In the genomic region with DNA sequence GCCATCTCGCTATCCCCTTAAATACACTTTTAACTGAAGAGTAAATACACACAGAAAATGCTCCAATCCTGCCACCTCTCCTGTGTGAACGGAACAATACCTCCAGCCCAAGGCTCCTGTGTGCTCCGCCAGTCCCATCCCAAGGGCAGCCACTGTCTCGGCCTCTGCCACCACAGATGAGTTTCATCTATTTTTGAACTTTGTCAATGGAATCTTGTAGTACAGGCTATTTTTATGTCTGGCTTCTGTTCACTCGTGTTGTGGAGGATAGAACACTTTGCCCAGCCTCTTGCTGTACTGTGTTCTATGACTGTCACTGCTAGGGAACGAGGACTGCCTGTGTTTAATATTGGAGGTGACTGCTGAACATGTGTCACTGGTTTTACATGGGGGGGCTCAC, we compare ENCODE assay signal across 26 mouse cellular contexts. TPM values are rescaled to one million over a fixed set of nuclear protein-coding genes. Genes with fewer than 3 reads are reported as not detected.
DNase-seq lines count a peak whose midpoint lies in the region; ATAC-seq and TF ChIP-seq lines count a peak whose summit lies in the region.
"Had no signal": no experiment of that assay in that cellular context is flagged by ENCODE, and none has a peak within 500 bp of the region (broad histone marks: within the 10 kb centered on the region; RNA-seq: fewer than 3 reads in every experiment).

No protein-coding gene starts in this region.

- no peak overlapping the region for H3K4me2 ChIP-seq in heart, embryonic 13.5 days
- H3K4me2 ChIP-seq in heart, postnatal 0 days (ENCODE audit: low read depth, low read length) = no peak overlapping the region
- H3K4me2 ChIP-seq: forebrain, embryonic 13.5 days; hindbrain, embryonic 13.5 days; intestine, embryonic 15.5 days; kidney, embryonic 15.5 days had no signal

- H3K27me3 ChIP-seq in heart, adult 2 months (ENCODE audit: control insufficient read depth, insufficient read depth, low read length) = no peaks in the 10 kb centered on the region
- no peaks in the 10 kb centered on the region for H3K27me3 ChIP-seq in heart, embryonic 13.5 days (replicated peaks)
- no peaks in the 10 kb centered on the region for H3K27me3 ChIP-seq in heart, postnatal 0 days (ENCODE audit: control insufficient read depth, insufficient read depth, low read length)
- H3K27me3 ChIP-seq: CH12.LX; forebrain, embryonic 13.5 days; hindbrain, embryonic 13.5 days; intestine, embryonic 15.5 days; kidney, embryonic 15.5 days; Patski had no signal

- no peak overlapping the region for H3K4me3 ChIP-seq in gastrocnemius, adult 2 months
- H3K4me3 ChIP-seq in heart, adult 2 months = no peak overlapping the region
- H3K4me3 ChIP-seq in heart, embryonic 13.5 days = no peak overlapping the region
- H3K4me3 ChIP-seq in heart, postnatal 0 days (ENCODE audit: low read depth, low read length) = no peak overlapping the region
- H3K4me3 ChIP-seq: forebrain, embryonic 10.5 days; forebrain, embryonic 13.5 days; hindbrain, embryonic 10.5 days; hindbrain, embryonic 13.5 days; intestine, embryonic 15.5 days; kidney, embryonic 15.5 days had no signal

- intact Hi-C loops in gastrocnemius, adult 2 months (cut with DNase I) = no loop called here
- intact Hi-C loops in heart, adult 2 months (cut with DNase I) = no loop called here
- intact Hi-C loops in heart, postnatal 14 days (cut with DNase I) = no loop called here
- intact Hi-C loops in heart, postnatal 25 days (cut with DNase I) = no loop called here

- H3K9ac ChIP-seq in heart, adult 2 months (ENCODE audit: low read depth, low read length) = no peak overlapping the region
- H3K9ac ChIP-seq in heart, embryonic 13.5 days = no peak overlapping the region
- H3K9ac ChIP-seq in heart, postnatal 0 days (replicated peaks; ENCODE audit: low read depth, low read length) = no peak overlapping the region
- H3K9ac ChIP-seq: forebrain, embryonic 13.5 days; hindbrain, embryonic 13.5 days; intestine, embryonic 15.5 days; kidney, embryonic 15.5 days had no signal

- peak overlapping the region; percentile 70 for H3K27ac ChIP-seq in gastrocnemius, adult 2 months
- H3K27ac ChIP-seq in heart, adult 2 months = peak overlapping the region; percentile 58
- peak overlapping the region; percentile 43; the same call in 1 of the 2 replicates for H3K27ac ChIP-seq in heart, embryonic 13.5 days (replicated peaks)
- H3K27ac ChIP-seq in heart, postnatal 0 days (ENCODE audit: low read depth) = 0 out of 2 replicates have a peak overlapping the region, but pooled peaks have one; percentile 34
- H3K27ac ChIP-seq: forebrain, embryonic 10.5 days; forebrain, embryonic 13.5 days; hindbrain, embryonic 10.5 days; hindbrain, embryonic 13.5 days; intestine, embryonic 15.5 days; kidney, embryonic 15.5 days had no signal

- TF ChIP-seq POLR2A in heart, adult 2 months (IDR thresholded peaks at IDR 0.05; ENCODE audit: insufficient read depth, low read depth, low read length) = peak; percentile 35; the same call in 1 of the 2 replicates

- no peaks in the 10 kb centered on the region for H3K9me3 ChIP-seq in heart, embryonic 13.5 days
- no peaks in the 10 kb centered on the region for H3K9me3 ChIP-seq in heart, postnatal 0 days (replicated peaks; ENCODE audit: control insufficient read depth, low read length)
- H3K9me3 ChIP-seq: forebrain, embryonic 10.5 days; forebrain, embryonic 13.5 days; G1E; hindbrain, embryonic 10.5 days; hindbrain, embryonic 13.5 days; intestine, embryonic 15.5 days; kidney, embryonic 15.5 days had no signal

- peak; percentile 70 for DNase-seq in gastrocnemius, adult 2 months
- no peak for DNase-seq in gastrocnemius, postnatal 25 days
- DNase-seq in heart, adult 2 months = peak in 1 of 2 experiments; percentile 39
- DNase-seq in heart, postnatal 14 days = no peak
- DNase-seq in heart, postnatal 25 days (ENCODE audit: low spot score) = no peak
- DNase-seq in heart, postnatal 0 days (ENCODE audit: low spot score) = peak; percentile 31
- DNase-seq in left cerebral cortex, adult 11 months (ENCODE audit: low spot score) = no peak
- DNase-seq: adrenal gland, postnatal 10 days; B cell, adult 2 months; cerebellum, adult 18-20 months; cerebellum, adult 9-10 months; cerebellum, postnatal 14 days; kidney, adult 11 months; kidney, adult 8-10 months had no signal

- no peak for ATAC-seq in heart, embryonic 13.5 days (ENCODE audit: extremely low read depth, insufficient number of reproducible peaks, low FRiP score, low TSS enrichment)
- ATAC-seq in heart, postnatal 0 days (ENCODE audit: insufficient read depth, low read depth) = peak; percentile 65
- ATAC-seq: forebrain, embryonic 13.5 days; forebrain, embryonic 16.5 days; hindbrain, embryonic 16.5 days; intestine, embryonic 15.5 days; Patski had no signal

- H3K36me3 ChIP-seq in heart, adult 2 months (ENCODE audit: control insufficient read depth, insufficient read depth, low read length) = no peaks in the 10 kb centered on the region
- no peaks in the 10 kb centered on the region for H3K36me3 ChIP-seq in heart, embryonic 13.5 days
- H3K36me3 ChIP-seq in heart, postnatal 0 days (replicated peaks; ENCODE audit: control insufficient read depth, insufficient read depth, low read length) = no peaks in the 10 kb centered on the region
- H3K36me3 ChIP-seq: forebrain, embryonic 10.5 days; G1E; hindbrain, embryonic 10.5 days; hindbrain, embryonic 13.5 days; intestine, embryonic 15.5 days; kidney, embryonic 15.5 days had no signal

- no peaks in the 10 kb centered on the region for H3K79me2 ChIP-seq in heart, adult 2 months (replicated peaks; ENCODE audit: control insufficient read depth, insufficient read depth, low read length)

- peaks cover 6% of the 10 kb centered on the region for H3K4me1 ChIP-seq in heart, adult 2 months (ENCODE audit: control insufficient read depth, insufficient read depth, low read length)
- H3K4me1 ChIP-seq in heart, embryonic 13.5 days = peaks cover 24% of the 10 kb centered on the region
- peaks cover 24% of the 10 kb centered on the region for H3K4me1 ChIP-seq in heart, postnatal 0 days (ENCODE audit: control insufficient read depth, insufficient read depth)
- H3K4me1 ChIP-seq: forebrain, embryonic 10.5 days; hindbrain, embryonic 10.5 days; hindbrain, embryonic 13.5 days; kidney, embryonic 15.5 days had no signal

- 0 out of 2 replicates have a peak, but pooled peaks have one; percentile 24 for TF ChIP-seq EP300 in heart, adult 2 months (IDR thresholded peaks at IDR 0.05; ENCODE audit: insufficient read depth, low read depth, low read length)
- TF ChIP-seq EP300 in heart, postnatal 0 days (IDR thresholded peaks at IDR 0.05; ENCODE audit: low read depth) = no peak

- 59% methylated on average over 6 of the region's 6 CpGs for WGBS in heart, adult 2 months
- 55% methylated on average over 6 of the region's 6 CpGs for WGBS in heart, embryonic 13.5 days
- 41% methylated on average over 6 of the region's 6 CpGs for WGBS in heart, postnatal 0 days

- no peak for TF ChIP-seq CTCF in gastrocnemius, adult 2 months (IDR thresholded peaks at IDR 0.05)
- TF ChIP-seq CTCF in heart, adult 2 months (IDR thresholded peaks at IDR 0.05) = no peak
- TF ChIP-seq CTCF in heart, postnatal 0 days (IDR thresholded peaks at IDR 0.05; ENCODE audit: low read depth) = no peak

RNA-seq across cellular contexts. Expression of gene Jade2, which starts 28.2 kb away (rescaled TPM):
- 1 to 10 TPM; 7.8 to 7.9 TPM for total RNA-seq in gastrocnemius, adult 2 months (2021)
- 1 to 10 TPM; 2.3 to 3.5 TPM for total RNA-seq in gastrocnemius, postnatal 25 days (2021)
- 10 to 100 TPM; 11.3 to 12.4 TPM for total RNA-seq in heart, adult 2 months (2021)
- 6.5 and 7.3 TPM in 2 replicates for polyA plus RNA-seq in heart, adult 2 months (2012; rRNA removed)
- 1 to 10 TPM; 8.3 to 10.0 TPM for total RNA-seq in heart, postnatal 14 days (2021)
- polyA plus RNA-seq in heart, embryonic 13.5 days (2015; fragmentation: Nextera tagmentation; extraction: Ambion mirVana) = 0.60 and 0.78 TPM in 2 replicates
- 1 to 10 TPM; 6.5 to 8.8 TPM for total RNA-seq in heart, postnatal 25 days (2021)
- 1.9 and 2.3 TPM in 2 replicates for total RNA-seq in heart, postnatal 0 days (2014; rRNA removed; ENCODE audit: low replicate concordance)
- 0.60 and 0.72 TPM in 2 replicates for polyA plus RNA-seq in heart, postnatal 0 days (2015; fragmentation: Nextera tagmentation; extraction: Ambion mirVana)

Comparison
In these comparisons a context has a peak if more than half of its experiments do, and no peak if none do; other contexts are left out.
1. DNase-seq: peak in gastrocnemius, adult 2 months (single experiment) and heart, postnatal 0 days (single experiment); none in gastrocnemius, postnatal 25 days (single experiment), heart, postnatal 14 days (0 of 2), heart, postnatal 25 days (single experiment) and left cerebral cortex, adult 11 months (single experiment).
2. Peak in every context shown above with its lines, with median percentiles within 50 percentile points of each other: H3K27ac ChIP-seq.